ENCODE assay signal across 8 mouse cellular contexts in the genomic region with DNA sequence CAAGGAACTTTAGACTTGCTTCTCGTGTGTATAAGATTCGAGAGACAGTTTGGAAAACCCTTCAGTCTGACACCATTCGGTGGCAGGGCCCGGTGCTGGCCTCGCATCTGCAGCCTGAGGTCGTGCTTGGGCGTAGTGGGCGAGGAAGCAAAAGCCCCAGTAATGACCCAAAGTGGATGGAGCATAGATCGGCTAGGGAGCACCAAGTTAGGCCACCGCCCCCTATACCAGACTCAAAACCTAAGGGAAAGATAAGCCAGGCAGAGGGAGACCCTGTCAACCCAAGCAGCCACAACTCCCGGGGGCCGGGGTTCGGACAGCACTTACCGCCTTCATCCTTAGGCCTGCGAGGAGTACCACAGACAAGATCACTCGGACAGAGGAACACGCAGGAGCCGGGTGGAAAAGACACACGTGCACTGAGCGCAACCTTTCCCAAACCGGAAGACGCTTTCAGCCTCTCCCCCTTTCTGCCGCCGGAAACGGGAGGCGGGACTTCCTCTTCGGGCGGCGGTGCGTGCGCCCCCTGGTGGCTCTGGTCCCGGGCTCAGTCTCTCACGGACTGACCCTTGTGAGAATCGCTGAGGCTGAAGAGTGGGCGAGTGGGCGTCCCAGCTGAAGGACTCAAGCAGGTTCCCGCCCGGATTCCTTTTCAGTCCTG. TPM values are rescaled to one million over a fixed set of nuclear protein-coding genes. Genes with fewer than 3 reads are reported as not detected.
A peak's percentile ranks its signal among the peaks of the same experiment; 100 is the strongest.
DNase-seq lines count a peak whose midpoint lies in the region; ATAC-seq lines count a peak whose summit lies in the region.

TSS of gene Noc3l (minus strand) at position 472 of the 661 bp plus-strand sequence.

- ATAC-seq in heart, embryonic 16.5 days (replicated peaks; ENCODE audit: extremely low read depth, insufficient read depth, low FRiP score), result peak; percentile 95
- peak; percentile 85 for ATAC-seq in liver, embryonic 15.5 days (ENCODE audit: insufficient read depth)
- peak; percentile 98 for ATAC-seq in neural tube, embryonic 12.5 days (ENCODE audit: low FRiP score, low read depth)

- H3K9ac ChIP-seq in heart, embryonic 16.5 days (ENCODE audit: low read length), result peak within 1 kb of the TSS; percentile 87
- peak within 1 kb of the TSS; percentile 81 for H3K9ac ChIP-seq in liver, embryonic 15.5 days
- peak within 1 kb of the TSS; percentile 64 for H3K9ac ChIP-seq in neural tube, embryonic 12.5 days

- peak within 1 kb of the TSS; percentile 96 for H3K4me2 ChIP-seq in heart, embryonic 16.5 days (ENCODE audit: low read depth, low read length)
- peak within 1 kb of the TSS; percentile 92 for H3K4me2 ChIP-seq in liver, embryonic 15.5 days
- H3K4me2 ChIP-seq in neural tube, embryonic 12.5 days (replicated peaks), result peak within 1 kb of the TSS; percentile 88

- peaks cover 31% of the 10 kb centered on the region for H3K36me3 ChIP-seq in forebrain, embryonic 10.5 days (replicated peaks)
- peaks cover 14% of the 10 kb centered on the region for H3K36me3 ChIP-seq in heart, embryonic 16.5 days (ENCODE audit: control insufficient read depth, insufficient read depth)
- H3K36me3 ChIP-seq in liver, embryonic 15.5 days (replicated peaks), result peaks cover 24% of the 10 kb centered on the region
- H3K36me3 ChIP-seq in neural tube, embryonic 12.5 days, result peaks cover 26% of the 10 kb centered on the region

- peaks cover 19% of the 10 kb centered on the region for H3K4me1 ChIP-seq in forebrain, embryonic 10.5 days
- H3K4me1 ChIP-seq in heart, embryonic 16.5 days (ENCODE audit: control insufficient read depth, insufficient read depth, low read length), result peaks cover 11% of the 10 kb centered on the region
- H3K4me1 ChIP-seq in liver, embryonic 15.5 days (replicated peaks), result peaks cover 39% of the 10 kb centered on the region
- peaks cover 11% of the 10 kb centered on the region for H3K4me1 ChIP-seq in neural tube, embryonic 12.5 days

- H3K4me3 ChIP-seq in forebrain, embryonic 10.5 days, result peak within 1 kb of the TSS; percentile 87
- peak within 1 kb of the TSS; percentile 96 for H3K4me3 ChIP-seq in heart, embryonic 16.5 days (ENCODE audit: low read length)
- peak within 1 kb of the TSS; percentile 86 for H3K4me3 ChIP-seq in liver, embryonic 15.5 days (replicated peaks)
- H3K4me3 ChIP-seq in neural tube, embryonic 12.5 days, result peak within 1 kb of the TSS; percentile 70

- H3K27ac ChIP-seq in forebrain, embryonic 10.5 days, result peak within 1 kb of the TSS; percentile 88
- H3K27ac ChIP-seq in heart, embryonic 16.5 days (ENCODE audit: low read length), result peak within 1 kb of the TSS; percentile 59
- peak within 1 kb of the TSS; percentile 94 for H3K27ac ChIP-seq in liver, embryonic 15.5 days (replicated peaks)
- H3K27ac ChIP-seq in neural tube, embryonic 12.5 days, result no peak within 1 kb of the TSS

- WGBS in forebrain, embryonic 10.5 days, result under 1% methylated on average over 38 of the region's 38 CpGs
- WGBS in heart, embryonic 16.5 days, result under 1% methylated on average over 34 of the region's 38 CpGs
- WGBS in liver, embryonic 15.5 days (ENCODE audit: insufficient replicate concordance), result under 1% methylated on average over 38 of the region's 38 CpGs
- WGBS in neural tube, embryonic 12.5 days, result under 1% methylated on average over 38 of the region's 38 CpGs

- no peaks in the 10 kb centered on the region for H3K27me3 ChIP-seq in forebrain, embryonic 10.5 days (ENCODE audit: poor library complexity, severe bottlenecking)
- H3K27me3 ChIP-seq in heart, embryonic 16.5 days (ENCODE audit: control insufficient read depth, insufficient read depth, low read length), result no peaks in the 10 kb centered on the region
- no peaks in the 10 kb centered on the region for H3K27me3 ChIP-seq in liver, embryonic 15.5 days
- H3K27me3 ChIP-seq in neural tube, embryonic 12.5 days (replicated peaks), result no peaks in the 10 kb centered on the region

- H3K9me3 ChIP-seq in forebrain, embryonic 10.5 days, result no peaks in the 10 kb centered on the region
- H3K9me3 ChIP-seq in heart, embryonic 16.5 days (replicated peaks; ENCODE audit: control insufficient read depth, low read length), result no peaks in the 10 kb centered on the region
- H3K9me3 ChIP-seq in liver, embryonic 15.5 days (replicated peaks), result no peaks in the 10 kb centered on the region
- no peaks in the 10 kb centered on the region for H3K9me3 ChIP-seq in neural tube, embryonic 12.5 days

- DNase-seq in CD8-positive naive resting alpha-beta T cell, adult 2 months (ENCODE audit: low read depth in 2 of 2, low spot score in 2 of 2), result peak; percentile 92 to 94
- DNase-seq in c-Kit-positive CD71-negative TER-119-negative erythroid progenitor cells, embryonic 14.5 days (ENCODE audit: low read depth), result peak; percentile 86
- peak; percentile 93 for DNase-seq in forebrain, embryonic 10.5 days (ENCODE audit: extremely low spot score, low spot score)
- DNase-seq in kidney, postnatal 36 days, result peak; percentile 91 to 96
- DNase-seq in telencephalon, adult 2 months (ENCODE audit: low read depth, low spot score), result peak; percentile 72

RNA-seq across cellular contexts. Expression of gene Noc3l, which starts in this region (rescaled TPM):
- 11.6 and 11.9 TPM in 2 replicates for polyA plus RNA-seq in forebrain, embryonic 10.5 days (2016; fragmentation: Nextera tagmentation; extraction: Ambion mirVana)
- polyA plus RNA-seq in heart, embryonic 16.5 days (2015; fragmentation: Nextera tagmentation; extraction: Ambion mirVana), result 3.6 and 4.3 TPM in 2 replicates
- polyA plus RNA-seq in liver, embryonic 15.5 days (2015; fragmentation: Nextera tagmentation; extraction: Ambion mirVana), result 3.1 and 3.2 TPM in 2 replicates
- 7.7 and 8.4 TPM in 2 replicates for polyA plus RNA-seq in neural tube, embryonic 12.5 days (2016; fragmentation: Nextera tagmentation; extraction: Ambion mirVana)
